Mouse (Mus musculus): ENCODE results near the gene Itgbl1. TPM values are rescaled to one million over a fixed set of nuclear protein-coding genes. Genes with fewer than 3 reads are reported as not detected.
"Not testable (repeated sequence)": the region's sequence is repeated elsewhere in the genome, so short reads cannot be mapped to it uniquely, and the experiment has no call there.

Itgbl1 gene
- total RNA-seq (2021), result 1 to 10 TPM; 1.9 to 3.7 TPM
- long read RNA-seq, experiment 1, full-length matches to known transcripts, result 4 of 4 reads
- long read RNA-seq, experiment 1, partial matches to known transcripts, result 0 of 4 reads
- long read RNA-seq, experiment 1, other reads (novel, unspliced or antisense), result 0 of 4 reads
- long read RNA-seq, experiment 2, result 0 reads

- no peak for DNase-seq
These were observed at the start of gene Itgbl1 for GRCm38 (mm10) chr14:123659921-123660385. Gene Itgbl1 (plus strand): TSS chr14:123659971.

DNA sequence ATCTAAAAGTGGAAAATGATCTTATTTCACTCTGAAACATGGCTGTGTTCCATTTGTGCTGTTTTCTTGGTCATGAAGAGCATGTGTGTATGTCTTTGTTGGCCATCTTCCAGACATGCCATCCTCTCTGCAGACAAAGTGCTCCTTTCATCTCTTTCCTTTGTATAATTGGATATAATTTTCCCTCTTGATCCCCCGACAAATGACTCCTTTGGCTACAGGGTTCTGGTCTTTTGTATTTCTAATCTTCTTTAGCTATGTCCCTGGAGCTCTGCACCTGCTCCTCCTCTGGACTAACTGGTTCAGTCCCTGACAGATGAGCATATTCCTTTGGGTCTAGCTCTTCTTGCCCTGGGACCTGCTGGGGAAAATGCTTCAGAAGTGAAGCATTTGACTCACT is 36.8 kb upstream of the Itgbl1 start:
- no peak for DNase-seq

GRCm38 (mm10) chr14:123626501-123627179 is 33.1 kb upstream of the Itgbl1 start, which contains the start of gene Nalcn:
Gene Nalcn (minus strand): TSS chr14:123627144.
- peak; percentile 11 to 15 for DNase-seq

- no peak for DNase-seq
These were observed 32.6 kb upstream of the Itgbl1 start for GRCm38 (mm10) chr14:123627180-123627562.

- DNase-seq, result peak; percentile 38 to 51
These were observed 1.3 kb downstream of the Itgbl1 start for GRCm38 (mm10) chr14:123661091-123661491.

GRCm38 (mm10) chr14:123662386-123662785 is 2.6 kb downstream of the Itgbl1 start:
- peak; percentile 17 to 20 for DNase-seq

DNA sequence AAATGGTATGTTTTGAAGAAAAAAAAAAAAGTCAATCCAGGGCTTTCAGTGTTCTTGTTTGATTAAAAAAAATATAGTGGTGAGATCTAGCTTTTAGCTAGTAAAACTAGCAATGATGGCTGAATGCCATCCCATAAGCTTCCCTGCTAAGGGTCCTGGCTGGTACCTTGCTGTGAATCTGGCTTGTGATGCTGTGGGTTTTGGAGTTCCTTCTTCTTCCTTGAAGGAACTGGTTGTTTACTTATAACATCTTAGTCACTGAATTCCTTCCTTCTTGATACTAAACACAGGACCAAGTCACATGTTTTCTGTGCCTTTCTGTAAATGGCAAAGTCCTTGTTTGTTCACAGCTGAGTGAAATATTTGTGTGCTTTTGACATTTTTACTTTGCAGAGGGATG is 3.4 kb downstream of the Itgbl1 start:
- no peak for DNase-seq

DNA sequence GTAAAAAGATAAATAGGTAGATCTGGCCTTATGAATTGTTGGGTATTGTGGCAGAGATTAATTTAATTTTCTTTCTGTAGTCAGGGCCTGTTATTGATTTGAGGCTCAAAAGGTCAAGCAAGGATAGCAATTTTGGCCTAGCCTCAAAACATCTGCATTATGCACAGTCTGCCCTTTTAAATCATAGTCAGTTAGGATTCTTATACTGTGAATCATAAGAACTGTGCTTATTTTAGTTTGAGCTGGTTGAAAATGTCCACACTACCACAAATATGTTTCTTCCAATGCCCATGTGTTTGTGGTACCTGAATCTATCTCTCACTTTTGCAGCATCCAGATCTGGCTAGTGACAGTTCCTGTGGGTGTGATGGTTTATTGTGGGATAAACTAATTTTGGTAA is 4.7 kb downstream of the Itgbl1 start:
- DNase-seq, result no peak

DNA sequence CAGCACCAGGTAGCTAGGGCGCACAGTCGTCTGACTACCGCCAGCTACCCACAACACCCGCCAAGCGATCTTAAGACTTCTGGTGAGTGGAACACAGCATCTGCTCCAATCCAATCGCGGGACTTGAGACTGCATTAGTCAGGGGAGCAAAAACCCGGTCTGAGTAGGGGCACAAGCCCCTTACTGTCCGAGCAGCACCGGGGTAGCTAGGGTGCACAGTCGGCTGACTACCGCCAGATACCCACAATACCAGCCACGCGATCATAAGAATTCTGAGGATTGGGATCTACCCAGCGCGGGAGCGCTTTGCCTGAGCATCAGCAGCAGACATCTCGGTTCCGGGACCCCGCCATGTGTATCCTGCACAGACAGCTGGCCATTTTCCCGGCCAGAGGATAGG is 11.3 kb downstream of the Itgbl1 start:
- not testable (repeated sequence) for DNase-seq

DNA sequence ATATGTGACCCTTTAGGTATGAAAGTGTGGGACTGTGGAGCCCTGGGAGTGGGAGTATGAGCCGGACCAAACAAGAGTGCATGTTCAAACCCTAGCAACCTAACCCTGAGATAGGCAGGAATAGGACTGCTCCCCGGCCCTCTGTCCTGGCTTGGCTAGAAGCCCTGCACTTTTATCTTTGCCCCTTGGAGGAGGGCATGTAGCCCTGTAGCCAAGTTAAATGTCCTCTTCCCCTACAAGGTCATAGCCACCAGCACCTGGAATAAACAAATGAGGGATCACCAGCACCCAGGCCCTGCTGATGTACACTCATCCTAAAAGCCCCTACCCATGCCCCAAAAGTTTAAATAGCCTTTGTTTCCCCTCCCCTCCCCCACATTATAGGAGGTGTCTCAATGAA is 18.3 kb downstream of the Itgbl1 start:
- DNase-seq, result no peak

DNA sequence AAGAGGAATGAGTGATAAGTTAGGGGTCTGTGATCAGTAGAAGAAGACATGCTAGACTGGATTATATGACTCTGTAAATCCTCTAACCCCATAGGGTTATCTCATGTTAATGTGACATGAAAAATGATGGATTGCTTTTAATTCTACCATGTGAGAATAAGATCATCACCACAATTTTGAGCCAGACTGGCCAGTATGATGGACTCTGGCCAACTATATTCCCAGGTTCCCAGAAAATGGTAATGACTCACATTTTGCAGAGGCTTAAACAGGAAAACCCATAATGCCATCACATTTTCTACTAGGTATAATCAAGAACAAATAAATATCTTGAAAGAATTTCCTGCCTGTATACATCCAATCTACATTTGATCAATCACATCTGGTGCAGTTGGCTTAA is 55.0 kb downstream of the Itgbl1 start:
- DNase-seq, result no peak

GRCm38 (mm10) chr14:123742055-123742454 is 82.3 kb downstream of the Itgbl1 start:
- no peak for DNase-seq

DNA sequence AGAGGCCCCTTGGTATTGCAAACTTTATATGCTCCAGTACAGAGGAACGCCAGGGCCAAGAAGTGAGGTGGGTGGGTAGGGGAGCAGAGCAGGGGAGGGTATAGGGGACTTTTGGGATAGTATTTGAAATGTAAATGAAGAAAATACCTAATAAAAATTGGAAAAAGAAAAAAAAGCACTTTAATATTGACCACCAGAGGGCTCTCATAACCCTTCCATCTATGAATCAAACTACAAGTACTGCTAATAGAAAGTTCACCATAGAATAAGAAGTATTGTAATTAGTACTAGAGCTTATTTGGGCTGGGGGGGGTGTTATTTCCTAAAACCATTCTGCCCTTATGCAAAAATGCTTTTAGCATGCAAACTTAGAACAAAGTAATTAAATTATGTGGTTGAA is 91.2 kb downstream of the Itgbl1 start:
- no peak for DNase-seq

GRCm38 (mm10) chr14:123759534-123759933 is 99.8 kb downstream of the Itgbl1 start:
- DNase-seq, result no peak

DNA sequence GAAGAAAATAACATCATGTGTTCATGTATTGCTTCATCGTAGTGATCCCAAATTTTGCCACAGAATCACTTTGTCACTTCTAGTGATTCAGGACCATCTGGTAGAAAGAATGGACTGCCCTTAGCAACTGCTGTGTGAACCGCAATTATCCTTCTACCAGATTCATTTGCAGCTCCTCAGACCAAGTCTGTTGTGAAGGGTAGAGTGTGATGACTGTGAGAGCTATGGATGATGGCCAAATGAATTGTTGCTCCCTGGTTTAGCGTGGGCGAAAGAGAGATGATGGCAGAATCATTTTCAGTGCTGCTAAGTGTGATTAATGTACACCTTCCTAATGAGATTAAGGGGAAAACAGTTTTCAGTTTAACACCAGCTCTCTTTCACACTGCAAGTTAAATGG is 100.3 kb downstream of the Itgbl1 start:
- DNase-seq, result no peak

- DNase-seq, result no peak
These were observed 142.0 kb downstream of the Itgbl1 start for GRCm38 (mm10) chr14:123801744-123802143.

- no peak for DNase-seq
These were observed 177.9 kb downstream of the Itgbl1 start for GRCm38 (mm10) chr14:123837662-123838061.

DNA sequence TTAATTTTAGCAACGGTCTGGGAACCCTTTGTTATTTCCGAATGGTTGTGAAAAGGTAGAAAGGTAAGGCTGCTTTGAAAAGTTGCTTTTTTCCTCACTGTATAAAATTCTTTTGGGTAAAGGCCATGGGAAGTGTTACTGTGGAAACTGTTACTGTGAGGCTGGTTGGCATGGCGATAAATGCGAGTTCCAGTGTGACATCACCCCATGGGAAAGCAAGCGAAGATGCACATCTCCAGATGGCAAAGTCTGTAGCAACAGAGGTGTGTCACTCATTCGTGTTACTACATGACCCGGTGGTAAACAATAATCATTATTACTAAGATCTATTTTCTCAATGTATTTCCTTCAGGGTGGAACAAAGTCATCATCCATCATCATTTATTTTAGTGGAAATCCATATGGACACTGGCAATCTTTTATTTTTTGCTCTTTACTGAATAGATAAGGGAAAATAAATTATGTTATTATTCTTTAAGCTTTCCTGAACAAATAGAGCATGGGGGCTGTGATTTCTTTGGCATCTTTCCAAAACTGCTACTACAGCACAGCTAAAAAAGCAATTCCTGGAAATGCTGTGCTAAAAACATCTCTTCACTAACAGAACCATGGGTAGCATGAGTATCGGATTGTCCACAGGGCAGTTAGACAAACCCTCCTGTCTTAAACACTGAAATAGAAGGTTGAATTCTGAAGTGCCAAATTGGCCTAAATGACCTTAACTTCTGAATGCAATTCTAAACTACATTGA is 184.1 kb downstream of the Itgbl1 start:
- DNase-seq, result no peak

DNA sequence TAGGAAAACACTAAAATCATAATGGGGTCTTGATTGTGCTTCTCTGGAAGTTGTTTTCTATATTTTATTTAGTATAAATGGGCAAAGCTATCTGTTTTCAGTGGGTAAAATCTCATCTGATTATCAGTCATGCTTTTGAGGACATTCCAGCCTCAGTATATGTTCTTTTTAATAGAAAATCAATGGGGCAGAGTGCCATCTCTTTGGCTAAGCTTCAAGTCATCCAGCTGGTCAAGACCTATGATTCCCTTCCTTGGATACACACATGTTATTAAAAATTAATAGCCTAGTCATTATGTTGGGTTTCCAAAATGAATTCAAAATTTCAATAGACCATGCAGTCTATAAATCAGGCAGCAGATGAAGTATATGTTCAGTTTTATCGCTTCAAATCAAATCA is 204.8 kb downstream of the Itgbl1 start:
- no peak for DNase-seq

GRCm38 (mm10) chr14:123865779-123866726 is 206.3 kb downstream of the Itgbl1 start:
- no peak for DNase-seq

DNA sequence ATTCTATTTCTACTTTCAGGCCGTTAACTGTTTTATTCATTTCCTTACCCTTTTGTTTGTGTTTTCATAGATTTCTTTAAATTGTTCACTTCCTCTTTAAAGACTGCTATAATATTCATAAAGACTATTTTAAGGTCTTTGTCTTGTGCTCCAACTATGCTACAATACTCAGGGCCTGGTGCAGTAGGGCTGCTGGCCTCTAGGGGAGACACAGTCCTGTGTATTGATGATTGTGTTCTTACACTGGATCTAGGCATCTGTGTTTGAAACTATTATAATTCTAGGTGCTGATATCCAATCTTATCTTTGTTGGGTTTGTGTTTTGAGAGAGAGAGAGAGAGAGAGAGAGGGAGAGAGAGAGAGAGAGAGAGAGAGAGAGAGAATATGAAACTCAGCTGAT is 268.1 kb downstream of the Itgbl1 start:
- DNase-seq, result peak; percentile 3 to 5

DNA sequence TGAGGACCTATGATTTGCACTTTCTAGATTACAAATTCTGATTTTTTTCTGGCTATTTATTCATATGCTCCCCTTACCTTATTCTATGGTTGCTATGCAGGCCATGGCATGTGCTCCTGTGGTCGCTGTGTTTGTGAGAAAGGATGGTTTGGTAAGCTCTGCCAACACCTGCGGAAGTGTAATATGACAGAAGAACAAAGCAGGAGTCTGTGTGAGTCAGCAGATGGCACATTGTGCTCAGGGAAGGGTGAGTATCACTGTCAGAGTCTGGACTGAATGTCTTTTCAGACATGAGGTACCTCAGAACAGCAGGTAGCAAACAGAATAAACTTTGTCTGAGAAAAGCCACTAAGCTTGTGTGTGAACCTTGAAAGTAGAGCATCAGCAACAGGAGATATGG is 306.8 kb downstream of the Itgbl1 start:
- DNase-seq, result no peak

Data from adrenal gland, postnatal 36 days (tissue).